Comparison of ENCODE assay signal across 28 mouse cellular contexts in genomic region chr15:90622005-90622404, GRCm38 (mm10).
"Had no signal": no experiment of that assay in that cellular context is flagged by ENCODE, and none has a peak within 500 bp of the region (broad histone marks: within the 10 kb centered on the region; RNA-seq: fewer than 3 reads in every experiment).

No protein-coding gene starts in this region.

- H3K36me3 ChIP-seq: embryonic facial prominence, embryonic 10.5 days; embryonic facial prominence, embryonic 12.5 days; embryonic facial prominence, embryonic 13.5 days; embryonic facial prominence, embryonic 15.5 days; forebrain, embryonic 10.5 days; forebrain, embryonic 12.5 days; forebrain, embryonic 15.5 days had no signal

- H3K27ac ChIP-seq: embryonic facial prominence, embryonic 10.5 days; embryonic facial prominence, embryonic 12.5 days; embryonic facial prominence, embryonic 13.5 days; embryonic facial prominence, embryonic 15.5 days; forebrain, embryonic 10.5 days; forebrain, embryonic 12.5 days; forebrain, embryonic 13.5 days; forebrain, embryonic 15.5 days; gastrocnemius, adult 2 months had no signal

- H3K4me2 ChIP-seq: embryonic facial prominence, embryonic 12.5 days; embryonic facial prominence, embryonic 13.5 days; embryonic facial prominence, embryonic 15.5 days; forebrain, embryonic 12.5 days; forebrain, embryonic 13.5 days; forebrain, embryonic 15.5 days had no signal

- H3K4me3 ChIP-seq: embryonic facial prominence, embryonic 10.5 days; embryonic facial prominence, embryonic 12.5 days; embryonic facial prominence, embryonic 13.5 days; embryonic facial prominence, embryonic 15.5 days; erythroblast, embryonic 14.5 days; forebrain, embryonic 10.5 days; forebrain, embryonic 12.5 days; forebrain, embryonic 13.5 days; forebrain, embryonic 15.5 days; gastrocnemius, adult 2 months had no signal

- DNase-seq: cerebellum, adult 2 months; cerebellum, adult 8-10 months; cerebellum, adult 9-10 months; cerebellum, adult 9-11 months; cerebellum, postnatal 10 days; cerebellum, postnatal 14 days; cerebellum, postnatal 25 days; cerebellum, postnatal 36 days; embryo, embryonic 11 days; forebrain, postnatal 0 days; gastrocnemius, adult 2 months; gastrocnemius, postnatal 10 days; gastrocnemius, postnatal 14 days; gastrocnemius, postnatal 25 days; gastrocnemius, postnatal 36 days; heart, adult 11 months; heart, adult 18-20 months had no signal

- H3K27me3 ChIP-seq: embryonic facial prominence, embryonic 12.5 days; embryonic facial prominence, embryonic 13.5 days; embryonic facial prominence, embryonic 15.5 days; forebrain, embryonic 12.5 days; forebrain, embryonic 13.5 days; forebrain, embryonic 15.5 days had no signal

- ATAC-seq: forebrain, embryonic 13.5 days; forebrain, embryonic 14.5 days; forebrain, embryonic 15.5 days; forebrain, embryonic 16.5 days; forebrain, postnatal 0 days had no signal

- H3K9ac ChIP-seq: embryonic facial prominence, embryonic 12.5 days; embryonic facial prominence, embryonic 13.5 days; embryonic facial prominence, embryonic 15.5 days; forebrain, embryonic 12.5 days; forebrain, embryonic 13.5 days; forebrain, embryonic 15.5 days; forebrain, postnatal 0 days had no signal

- H3K9me3 ChIP-seq: embryonic facial prominence, embryonic 10.5 days; embryonic facial prominence, embryonic 12.5 days; embryonic facial prominence, embryonic 13.5 days; embryonic facial prominence, embryonic 15.5 days; forebrain, embryonic 10.5 days; forebrain, embryonic 12.5 days; forebrain, embryonic 13.5 days; forebrain, embryonic 15.5 days had no signal

- H3K4me1 ChIP-seq: embryonic facial prominence, embryonic 10.5 days; embryonic facial prominence, embryonic 12.5 days; embryonic facial prominence, embryonic 13.5 days; embryonic facial prominence, embryonic 15.5 days; forebrain, embryonic 10.5 days; forebrain, embryonic 12.5 days; forebrain, embryonic 13.5 days; forebrain, embryonic 15.5 days had no signal
